Mouse (Mus musculus) brown adipose tissue, adult 24 weeks (tissue): Measurements from ENCODE around the gene AV320801. TPM values are rescaled to one million over a fixed set of nuclear protein-coding genes. Genes with fewer than 3 reads are reported as not detected.
"Not testable (repeated sequence)": the region's sequence is repeated elsewhere in the genome, so short reads cannot be mapped to it uniquely, and the experiment has no call there.

ENCODE experiments used
- H3K27ac ChIP-seq: fragments of 200-500 bp; replicated peaks from 2 replicates; pipeline ENCODE4 v1.5.1; 2012; ENCODE audit warnings: low read depth, mild to moderate bottlenecking, low read length
- H3K4me1 ChIP-seq: fragments of 200-500 bp; 2 replicates; pipeline ENCODE4 v1.6.1; 2012; ENCODE audit warnings: low read length, mixed read lengths; ENCODE audit not compliant: control insufficient read depth, insufficient read depth, insufficient read length
- H3K4me3 ChIP-seq: fragments of 200-500 bp; 2 replicates; pipeline ENCODE4 v1.5.1; 2012; ENCODE audit warnings: low read depth, mild to moderate bottlenecking, low read length, moderate library complexity; ENCODE audit not compliant: insufficient read depth
- polyA plus RNA-seq: library from polyadenylated mRNA; stranded (reverse); fragments of >200 nt; gene quantifications from 2 replicates; pipeline ENCODE4 v1.2.4, GENCODE M21; 2012; ENCODE audit not compliant: missing spikeins, insufficient read depth, insufficient read length

The AV320801 gene
- polyA plus RNA-seq = not detected in 2 replicates

DNA sequence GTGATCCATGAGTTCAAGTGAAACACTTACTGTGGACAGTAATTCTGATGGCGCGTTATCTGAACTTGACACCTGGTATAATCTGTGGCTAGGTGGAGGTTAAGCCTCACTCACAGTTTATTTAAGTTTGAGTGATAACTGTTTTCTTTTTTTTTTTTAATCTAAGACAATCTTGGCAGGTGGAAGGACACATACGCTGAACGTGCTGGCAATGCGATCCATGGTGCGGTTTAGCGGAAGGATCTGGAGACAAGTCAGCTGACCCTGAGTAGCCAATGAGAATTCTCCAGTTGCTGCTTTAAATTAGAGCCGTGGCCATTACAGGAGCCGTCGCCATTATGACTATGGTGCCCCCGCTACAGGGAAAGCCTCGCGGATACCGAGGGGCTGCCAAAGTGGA lies at the start of gene AV320801:
TSS of gene AV320801 (plus strand) at position 301 of the 400 bp plus-strand sequence.
- H3K4me1 ChIP-seq, H3K27ac ChIP-seq, H3K4me3 ChIP-seq: not testable (repeated sequence)

DNA sequence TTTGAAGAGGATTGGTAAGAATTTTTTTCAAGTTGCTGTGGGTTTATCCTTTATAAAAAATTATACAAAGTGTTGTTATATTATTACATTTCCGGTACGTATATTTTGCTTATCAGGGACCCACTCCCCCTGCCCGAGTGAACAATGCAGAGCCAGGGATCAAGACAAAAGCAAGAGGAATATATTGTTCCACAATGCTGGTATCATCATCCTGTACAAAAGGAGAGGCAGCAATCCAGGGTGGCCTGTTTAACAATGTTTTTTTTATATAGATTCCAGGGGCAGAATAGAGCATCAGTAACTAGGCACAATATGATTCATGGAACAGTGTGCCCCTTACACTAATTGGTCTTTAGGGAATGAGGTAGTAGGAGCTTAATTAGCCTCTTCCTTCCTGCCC lies 30.2 kb upstream of the AV320801 start:
- H3K27ac ChIP-seq, H3K4me3 ChIP-seq, H3K4me1 ChIP-seq: not testable (repeated sequence)

DNA sequence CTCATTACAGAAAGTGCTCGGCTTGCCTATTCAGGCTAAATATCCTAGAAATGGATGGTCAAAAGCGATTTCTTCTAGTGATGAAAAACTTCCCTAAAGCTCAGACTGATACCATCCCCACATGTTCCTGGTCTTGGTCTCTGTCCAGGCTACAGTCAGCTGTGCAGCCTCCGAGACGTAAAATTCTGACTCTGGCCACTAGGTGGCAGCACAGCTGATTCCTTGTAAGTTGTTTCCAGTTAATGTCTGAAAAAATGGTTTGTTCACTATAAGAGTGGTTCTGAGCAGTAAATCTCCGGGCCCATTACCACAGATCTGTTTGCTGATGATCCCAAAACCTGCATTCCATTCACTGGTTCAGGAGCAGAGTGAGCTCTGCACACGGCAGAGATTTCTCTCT lies 12.5 kb upstream of the AV320801 start:
- not testable (repeated sequence) for H3K4me3 ChIP-seq, H3K27ac ChIP-seq, H3K4me1 ChIP-seq

DNA sequence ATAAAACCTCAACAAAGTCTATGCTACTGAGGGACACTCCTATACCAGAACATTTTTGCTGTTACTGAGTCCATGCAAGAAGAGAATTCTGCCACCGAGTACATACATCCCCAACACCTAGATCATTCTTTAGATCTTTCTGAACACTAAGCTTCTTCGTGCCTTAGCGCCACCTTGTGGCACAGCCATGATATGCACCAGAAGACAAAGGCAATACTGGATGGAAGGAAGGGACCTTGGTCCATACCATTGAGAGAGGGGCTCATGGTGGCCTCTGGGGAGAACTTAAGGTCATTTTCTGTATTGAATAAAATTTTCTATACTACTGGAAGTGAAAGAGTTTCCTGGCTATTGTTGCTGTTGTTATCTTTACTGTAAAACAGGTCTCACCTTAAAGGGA lies 11.2 kb upstream of the AV320801 start:
- H3K27ac ChIP-seq, H3K4me3 ChIP-seq, H3K4me1 ChIP-seq: not testable (repeated sequence)

Other genes with a start within 250 kb of the AV320801 start
- not detected in 2 replicates for gene Pramel3, start 192.3 kb upstream of the AV320801 start, polyA plus RNA-seq
- not detected in 2 replicates for gene Gm5128, start 121.3 kb upstream of the AV320801 start, polyA plus RNA-seq
- gene Gm7903, start 60.8 kb upstream of the AV320801 start, polyA plus RNA-seq = not detected in 2 replicates
- not detected in 2 replicates for gene Nxf7, start 104.2 kb downstream of the AV320801 start, polyA plus RNA-seq
- not detected in 2 replicates for gene Prame, start 133.1 kb downstream of the AV320801 start, polyA plus RNA-seq
- gene Tcp11x2, start 199.2 kb downstream of the AV320801 start, polyA plus RNA-seq = not detected in 2 replicates
- not detected in 2 replicates for gene Tmsb15a, start 230.7 kb downstream of the AV320801 start, polyA plus RNA-seq
- gene Armcx5, start 248.1 kb downstream of the AV320801 start, polyA plus RNA-seq = 2.4 and 4.4 TPM in 2 replicates
- gene Gprasp1, start 248.1 kb downstream of the AV320801 start, polyA plus RNA-seq = 11.1 and 21.5 TPM in 2 replicates